Mouse (Mus musculus): ENCODE results near the gene Snrpb2.
A peak's percentile ranks its signal among the peaks of the same experiment; 100 is the strongest.

The Snrpb2 gene

DNA sequence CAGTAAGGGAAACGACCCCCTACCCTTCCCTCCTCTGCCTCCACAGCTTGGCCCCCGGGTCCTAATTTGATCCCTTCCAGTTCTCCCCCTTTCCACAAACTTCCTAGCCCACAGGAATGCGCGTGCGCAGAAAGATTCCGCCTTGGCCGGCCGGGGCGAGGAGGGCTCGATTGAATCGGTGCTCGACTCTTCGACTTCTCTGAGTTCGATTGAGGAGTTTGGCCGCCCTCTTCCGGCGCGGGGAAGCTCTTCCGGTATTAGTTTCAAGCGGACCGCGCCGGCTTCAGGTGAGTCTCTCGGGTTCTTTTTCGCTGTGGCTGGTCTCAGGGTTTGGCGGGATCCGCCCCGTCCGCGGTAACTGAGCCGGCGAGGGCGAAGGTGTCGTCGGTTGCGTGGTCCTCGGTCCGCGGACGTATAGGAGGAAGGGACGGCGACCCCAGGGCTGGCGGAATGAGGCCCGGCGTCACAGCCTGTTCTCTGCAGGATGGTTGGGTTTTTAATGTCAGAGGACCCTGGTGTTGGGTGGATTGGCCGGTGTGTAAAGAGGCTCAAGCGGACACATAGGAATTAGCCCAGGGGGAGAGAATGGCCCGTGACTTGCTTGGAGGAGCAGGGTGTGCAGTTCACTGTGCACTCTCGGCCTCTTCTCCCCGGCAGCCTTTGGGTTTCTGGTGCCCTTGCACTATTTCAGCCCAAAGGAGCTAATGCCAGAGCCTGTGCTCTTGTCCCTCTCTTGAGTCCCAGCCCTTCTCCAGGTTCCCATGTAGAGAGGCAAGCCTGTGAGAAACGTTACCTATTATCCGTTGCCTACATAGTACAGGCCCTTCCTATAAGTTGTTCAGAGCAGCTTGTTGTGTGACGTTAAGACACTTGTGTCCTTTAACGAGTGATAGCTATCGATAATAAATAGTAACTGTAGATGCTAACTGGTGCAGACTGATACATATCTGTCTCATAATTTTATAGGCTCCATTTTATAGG, at the start of gene Snrpb2:
Snrpb2 (plus strand) TSS at position 228 of the 981 bp plus-strand sequence.
- DNase-seq (ENCODE audit: low spot score in 2 of 2) = peak; percentile 80 to 90

DNA sequence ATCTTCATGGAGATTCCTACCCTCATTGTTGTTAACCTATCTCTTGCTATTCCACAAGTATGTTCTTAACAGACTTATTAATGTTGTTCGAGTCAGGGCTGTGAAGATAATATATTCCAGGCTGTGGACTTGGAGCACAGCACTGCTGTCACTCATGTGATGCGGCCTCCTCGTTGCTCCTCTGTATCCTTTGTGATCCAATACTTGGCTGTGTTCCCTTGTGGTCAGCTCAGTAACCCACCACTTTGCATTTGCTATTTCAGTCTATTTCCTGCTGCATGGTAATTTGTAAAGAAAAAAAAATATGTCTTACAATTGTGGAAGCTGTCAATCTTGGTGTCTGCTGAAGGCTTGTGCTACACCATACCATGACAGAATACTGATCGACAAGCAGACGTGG, 49.8 kb upstream of the Snrpb2 start:
- DNase-seq (ENCODE audit: low spot score in 2 of 2) = no peak

DNA sequence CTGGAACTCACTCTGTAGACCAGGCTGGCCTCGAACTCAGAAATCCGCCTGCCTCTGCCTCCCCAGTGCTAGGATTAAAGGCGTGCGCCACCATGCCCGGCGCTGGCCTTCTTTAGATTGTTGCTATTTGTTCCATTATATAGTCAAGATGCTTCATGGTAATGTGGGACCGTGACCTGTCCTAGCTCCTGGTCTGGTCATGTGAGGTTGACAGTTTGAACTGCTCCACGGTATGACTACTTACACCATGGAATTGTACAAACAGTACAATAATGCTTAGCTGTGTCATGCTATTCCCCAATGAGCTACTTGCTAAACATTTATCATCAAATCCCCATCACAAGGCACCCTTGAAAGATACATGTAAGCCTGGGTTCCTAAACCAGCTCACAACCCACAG, 44.8 kb upstream of the Snrpb2 start:
- no peak for DNase-seq (ENCODE audit: low spot score in 2 of 2)

DNA sequence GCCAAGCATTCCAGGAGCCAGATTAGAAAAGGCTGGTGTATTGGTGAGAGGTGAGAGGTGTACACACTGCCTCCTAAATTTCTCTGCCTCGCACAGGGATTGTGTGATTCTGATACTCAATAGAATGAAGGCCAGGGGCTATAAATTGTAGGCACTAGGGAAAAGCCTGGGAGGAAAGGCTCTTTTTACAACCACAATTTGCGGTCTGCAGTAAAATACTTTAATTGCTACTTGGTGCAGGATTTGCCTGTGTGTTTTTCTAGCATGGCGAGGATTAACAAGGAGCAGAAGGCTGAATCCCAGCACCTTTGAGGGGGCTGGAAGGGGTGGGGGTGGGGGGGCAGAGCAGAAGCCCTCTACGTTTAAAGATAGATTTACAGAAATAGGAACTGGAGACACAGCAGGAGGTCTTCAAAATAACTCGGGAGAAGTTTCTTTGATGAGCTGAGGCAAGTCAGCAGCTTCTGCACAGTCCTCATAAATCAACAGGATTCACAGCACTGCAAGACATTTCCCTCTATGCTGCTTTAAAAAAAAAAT, 44.2 kb upstream of the Snrpb2 start:
- DNase-seq (ENCODE audit: low spot score in 2 of 2) = no peak

DNA sequence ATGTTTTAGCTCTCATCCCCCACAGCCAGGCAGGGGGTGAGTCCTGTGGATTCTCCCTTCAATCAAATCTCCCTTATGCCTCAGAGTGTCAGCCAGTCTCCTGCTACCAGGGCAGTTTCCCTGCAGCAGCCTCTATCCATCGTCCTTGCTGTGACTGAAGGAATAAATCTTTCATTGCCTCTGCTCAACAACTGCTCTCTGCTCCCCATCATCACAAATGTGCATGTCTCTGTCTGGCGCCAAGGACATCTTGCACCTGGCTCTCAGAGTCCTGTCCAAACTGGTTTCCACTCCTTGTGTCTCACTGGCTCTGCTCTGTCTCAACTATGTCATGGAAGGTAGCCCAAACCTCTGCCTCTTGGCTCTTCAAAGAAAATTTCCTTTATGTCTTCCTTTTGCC, 43.1 kb upstream of the Snrpb2 start:
- no peak for DNase-seq (ENCODE audit: low spot score in 2 of 2)

DNA sequence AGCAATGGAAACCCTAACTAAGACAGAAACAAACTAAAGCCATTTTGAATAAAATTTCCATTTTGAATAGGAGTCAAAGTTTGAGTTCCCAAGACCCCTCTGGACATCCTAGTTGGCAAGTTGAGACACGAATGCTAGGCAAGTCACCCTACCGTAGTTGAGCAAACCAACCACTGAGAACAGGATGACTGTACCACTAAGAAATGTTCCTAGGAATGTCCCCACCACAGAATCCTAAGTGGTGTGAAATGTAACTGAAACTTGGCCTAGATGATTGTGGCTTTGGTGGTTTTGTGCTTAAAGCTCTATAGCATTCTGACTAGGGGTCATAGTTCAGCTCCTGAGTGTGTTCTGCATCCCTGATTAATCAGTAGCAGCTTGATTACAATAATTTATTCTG, 39.5 kb upstream of the Snrpb2 start:
- no peak for DNase-seq (ENCODE audit: low spot score in 2 of 2)

DNA sequence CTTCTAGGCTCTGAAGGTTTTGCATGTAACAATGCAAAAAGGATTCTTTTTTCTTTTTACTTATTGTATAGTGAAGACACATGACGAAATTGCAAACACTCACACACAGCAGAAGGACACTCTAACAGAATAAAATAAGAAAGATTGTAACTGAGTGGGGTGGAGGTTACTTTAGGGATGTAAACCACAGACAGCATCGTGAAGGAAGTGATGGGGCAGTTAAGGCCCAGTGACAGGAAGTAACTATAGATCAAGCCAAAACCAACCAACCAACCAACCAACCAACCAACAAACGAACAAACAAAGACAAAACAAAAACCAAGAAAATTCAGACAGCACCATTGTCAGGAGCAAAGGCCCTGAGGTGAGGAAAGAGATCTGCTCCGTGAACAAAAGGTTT, 38.6 kb upstream of the Snrpb2 start:
- DNase-seq (ENCODE audit: low spot score in 2 of 2) = no peak

DNA sequence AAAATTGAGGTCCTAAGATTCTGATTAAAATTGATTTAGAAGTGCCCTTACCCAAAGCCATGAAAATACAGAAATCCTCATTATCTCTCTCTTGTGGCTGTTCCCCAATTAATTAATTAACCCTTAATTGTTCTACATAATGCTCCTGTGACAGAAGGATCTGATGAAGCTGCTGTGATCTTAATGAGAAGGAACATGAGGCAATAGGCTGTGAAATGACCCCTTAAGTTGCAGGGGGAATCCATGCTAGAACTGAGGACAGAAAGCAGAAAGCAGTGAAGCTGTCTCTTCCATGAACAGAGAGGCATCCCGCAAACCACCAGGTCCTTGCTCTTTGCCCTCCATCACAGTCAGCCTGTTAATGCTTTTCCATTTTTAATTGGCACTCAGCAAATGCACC, 31.6 kb upstream of the Snrpb2 start:
- no peak for DNase-seq (ENCODE audit: low spot score in 2 of 2)

DNA sequence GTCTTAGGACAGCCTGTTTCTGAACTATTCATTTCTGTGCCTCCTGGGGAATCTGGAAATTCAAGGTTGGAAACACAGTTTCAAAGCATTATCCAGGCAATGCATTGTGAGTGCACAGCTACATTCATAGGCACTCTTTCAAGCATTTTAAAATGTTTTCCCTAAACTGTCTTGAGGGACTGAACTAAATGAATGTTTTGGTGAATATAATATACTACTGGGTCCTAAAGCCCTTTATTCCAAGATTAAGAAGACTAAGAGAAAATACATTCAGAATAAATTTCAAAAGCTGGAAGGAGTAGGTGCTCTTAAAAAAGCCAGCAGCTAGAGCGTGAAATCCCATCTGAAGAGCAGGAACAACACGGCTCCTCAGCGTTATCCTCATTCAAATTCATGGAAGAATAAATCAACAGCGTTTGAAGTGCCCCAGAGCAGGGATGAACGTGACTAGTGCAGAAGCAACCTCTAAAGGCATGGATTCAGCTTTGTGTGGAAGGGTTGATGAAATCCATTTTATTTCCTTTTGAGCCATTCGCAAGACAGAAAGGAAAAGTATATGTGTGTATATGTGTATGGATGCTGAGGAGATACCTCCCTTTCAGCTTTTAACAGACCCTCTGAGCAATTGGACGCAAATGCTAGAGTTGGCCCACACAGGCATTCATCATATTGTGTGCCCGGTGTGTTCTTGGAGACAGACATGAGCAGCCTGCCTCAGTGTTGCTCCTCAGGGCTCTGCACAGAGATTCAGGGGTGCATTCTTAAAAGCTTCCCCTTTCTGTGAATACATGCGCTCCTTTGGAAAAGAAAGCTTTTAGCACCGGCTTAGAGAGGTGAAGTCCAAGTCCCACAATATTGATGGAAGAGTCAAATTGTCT, 30.2 kb upstream of the Snrpb2 start:
- DNase-seq (ENCODE audit: low spot score in 2 of 2) = no peak

DNA sequence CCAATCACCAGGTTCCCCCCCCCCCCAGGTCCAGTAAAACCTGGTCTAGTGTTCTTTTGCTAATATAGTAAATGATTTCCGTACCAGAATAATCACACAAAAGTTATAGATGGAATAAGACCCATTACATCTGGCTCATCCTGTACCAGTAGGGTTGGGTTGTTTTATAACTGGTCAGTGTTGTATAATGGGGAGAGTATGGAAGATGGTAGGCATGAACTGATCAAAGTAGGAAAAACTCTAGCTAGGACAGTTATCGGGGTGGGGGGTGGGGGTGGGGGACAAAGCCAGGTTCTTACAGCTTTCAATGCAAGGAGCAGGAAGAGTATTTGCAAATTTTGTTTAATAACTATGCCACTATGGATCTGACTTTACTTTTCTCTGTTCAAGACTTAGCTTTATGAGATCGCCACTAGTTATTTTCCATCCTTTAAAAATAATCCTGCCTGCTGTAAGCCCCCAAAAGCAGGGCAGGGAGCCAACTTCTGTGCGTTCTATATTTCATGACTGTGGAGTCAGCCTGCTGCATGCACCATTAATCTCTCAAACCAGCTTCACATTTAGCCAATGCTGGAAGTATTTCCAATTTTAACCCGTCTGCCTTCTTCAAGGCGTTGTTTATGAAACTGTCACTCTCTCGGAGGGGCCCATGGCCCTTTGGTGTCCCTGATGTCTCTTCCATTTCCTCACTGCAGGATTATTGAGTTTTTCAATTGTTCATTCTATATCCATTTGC, 28.3 kb upstream of the Snrpb2 start:
- no peak for DNase-seq (ENCODE audit: low spot score in 2 of 2)

DNA sequence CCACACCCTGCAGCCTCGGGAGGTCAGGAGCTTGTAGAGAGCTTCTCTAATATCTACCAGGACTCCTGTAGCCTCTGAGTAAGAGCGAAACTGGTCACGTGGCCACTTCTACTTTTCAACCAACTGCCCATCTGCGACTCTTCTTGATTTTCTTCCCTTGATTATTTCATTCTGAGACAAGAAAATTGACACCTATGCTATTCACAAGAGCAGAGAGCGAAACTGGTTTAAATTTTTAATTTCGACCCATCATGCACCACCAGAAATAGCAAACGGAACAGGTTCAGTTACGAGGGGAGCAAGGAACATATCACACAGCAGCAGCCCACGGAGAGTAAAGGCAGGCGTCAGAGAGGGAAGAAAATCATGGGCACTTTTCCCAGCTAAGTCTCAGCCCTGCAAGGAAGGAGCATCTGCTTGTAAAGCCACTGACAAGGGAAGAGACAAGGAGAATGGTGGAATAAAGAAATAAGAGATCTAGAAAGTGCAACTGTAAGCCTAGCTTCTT, 27.7 kb upstream of the Snrpb2 start:
- DNase-seq (ENCODE audit: low spot score in 2 of 2) = no peak

DNA sequence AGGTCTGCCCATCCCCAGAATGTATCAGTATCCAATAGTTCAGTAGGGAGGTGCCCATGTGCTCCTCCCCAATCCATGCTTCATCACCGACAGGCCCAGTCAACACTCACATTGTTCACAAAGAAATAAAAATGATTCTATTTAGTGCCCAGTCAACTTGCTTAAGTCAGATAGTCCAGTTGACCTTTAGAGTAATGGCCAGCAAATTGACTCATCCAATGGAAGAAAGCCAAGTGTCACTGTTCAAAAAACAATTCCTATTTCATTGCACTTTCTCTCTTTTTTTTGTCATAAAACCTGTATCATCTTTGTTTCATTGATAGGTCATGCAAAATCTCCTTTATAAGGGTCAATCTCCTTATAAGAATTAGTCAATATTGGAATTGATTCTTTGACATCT, 21.2 kb upstream of the Snrpb2 start:
- DNase-seq (ENCODE audit: low spot score in 2 of 2) = no peak

DNA sequence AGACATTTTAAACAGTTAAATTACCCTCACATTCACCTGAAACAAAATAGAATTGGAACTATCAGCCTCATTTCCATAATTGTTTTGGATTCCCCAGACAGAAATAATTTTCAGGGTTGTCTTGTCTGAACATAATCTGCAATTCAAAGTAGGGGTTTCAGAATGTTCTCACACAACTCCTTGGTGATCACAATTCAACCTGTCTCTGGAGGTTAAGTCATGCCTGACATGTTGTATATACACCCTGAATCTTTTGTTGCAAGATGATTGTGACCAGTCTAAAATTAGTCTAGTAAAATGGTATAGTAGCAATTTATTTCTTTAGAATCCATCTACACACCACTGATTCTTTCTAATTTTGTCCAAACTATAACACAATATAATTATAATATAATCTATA, 7.6 kb upstream of the Snrpb2 start:
- no peak for DNase-seq (ENCODE audit: low spot score in 2 of 2)

DNA sequence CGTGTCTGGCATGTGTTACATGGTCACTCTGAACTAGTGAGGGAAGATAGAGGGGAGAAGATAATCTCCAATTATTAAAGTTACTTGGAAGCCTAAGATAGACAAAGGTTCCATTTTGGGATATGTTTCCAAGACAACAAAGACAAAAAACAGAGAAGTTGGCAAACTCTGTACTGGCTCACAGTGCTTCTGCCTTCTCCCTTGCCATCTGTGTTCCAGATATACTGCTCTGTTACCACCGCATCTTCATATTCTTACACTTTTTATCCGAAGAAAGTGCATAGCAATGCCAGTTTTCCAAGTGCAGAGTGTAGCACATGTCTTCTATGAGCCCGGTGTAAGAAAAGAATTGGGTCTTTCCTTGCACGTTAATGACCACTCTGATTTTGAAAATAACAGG, 6.1 kb upstream of the Snrpb2 start:
- no peak for DNase-seq (ENCODE audit: low spot score in 2 of 2)

DNA sequence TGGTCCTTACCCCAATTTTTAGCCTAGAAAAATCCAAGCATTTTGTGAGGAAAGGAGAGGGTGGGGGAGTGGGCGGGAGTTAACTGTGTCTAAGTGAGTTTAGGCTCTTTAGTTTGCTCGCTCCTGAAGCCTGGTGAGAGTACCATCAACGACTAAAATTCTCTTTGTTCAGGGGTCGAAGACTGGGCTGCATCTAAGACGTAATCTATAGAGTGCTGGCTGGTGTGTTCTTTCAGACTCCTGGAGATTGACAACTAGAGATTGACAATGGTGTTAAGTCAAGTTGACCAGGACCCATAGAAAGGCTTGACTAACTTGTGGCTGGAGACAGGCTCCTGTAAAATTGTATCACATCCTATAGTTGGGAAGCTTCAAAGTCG, 417 bp upstream of the Snrpb2 start:
- no peak for DNase-seq (ENCODE audit: low spot score in 2 of 2)

DNA sequence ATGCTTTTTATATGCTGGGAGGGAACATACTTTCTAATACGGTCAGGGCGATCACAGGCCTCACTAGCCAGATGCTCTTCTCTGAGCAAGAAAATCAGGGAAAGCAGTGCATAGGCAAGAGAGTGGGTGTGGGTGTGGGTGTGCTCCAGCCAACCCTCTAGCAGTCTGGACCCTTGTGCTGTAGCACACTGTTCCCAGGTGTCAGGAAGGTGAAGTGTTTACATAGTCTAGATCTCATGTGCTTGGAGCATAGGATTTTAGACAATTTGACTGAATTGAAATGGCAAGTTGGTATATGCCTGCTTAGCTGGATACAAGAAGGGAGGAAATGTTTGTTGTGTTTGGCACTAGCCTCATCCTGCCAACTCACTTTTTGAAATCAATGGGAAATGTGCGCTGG, 3.1 kb downstream of the Snrpb2 start:
- DNase-seq (ENCODE audit: low spot score in 2 of 2) = no peak

DNA sequence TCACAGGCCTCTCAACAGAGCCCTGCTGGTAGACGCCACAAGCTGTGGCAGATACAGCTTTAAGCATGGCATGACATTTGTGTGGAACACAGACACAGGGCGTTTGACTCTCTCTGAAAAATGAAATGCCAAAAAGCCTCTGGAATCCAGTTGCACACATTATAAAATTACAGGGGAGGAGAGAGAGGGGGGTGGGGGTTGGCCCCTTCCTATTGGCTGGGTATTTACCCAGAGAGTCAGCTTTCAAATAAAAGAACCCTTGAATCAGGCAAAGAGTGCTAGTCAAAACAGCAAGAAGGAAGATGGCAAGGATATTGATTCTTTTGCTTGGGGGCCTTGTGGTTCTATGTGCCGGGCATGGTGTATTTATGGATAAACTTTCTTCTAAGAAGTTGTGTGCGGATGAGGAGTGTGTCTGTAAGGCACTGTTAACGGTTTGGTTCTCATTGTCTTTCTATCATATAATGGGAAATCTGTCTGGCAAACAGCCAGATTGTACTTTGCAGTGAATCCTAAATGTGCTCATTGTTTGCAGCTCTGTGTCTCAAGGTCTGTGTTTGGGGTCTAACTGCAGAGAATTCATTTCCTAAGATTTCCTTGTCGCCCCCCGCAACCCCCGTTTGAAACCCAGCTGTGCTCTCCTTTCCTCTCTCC, 15.5 kb downstream of the Snrpb2 start, which contains the start of gene Otor:
Otor (plus strand) TSS at position 276 of the 654 bp plus-strand sequence.
- DNase-seq (ENCODE audit: low spot score in 2 of 2) = no peak

DNA sequence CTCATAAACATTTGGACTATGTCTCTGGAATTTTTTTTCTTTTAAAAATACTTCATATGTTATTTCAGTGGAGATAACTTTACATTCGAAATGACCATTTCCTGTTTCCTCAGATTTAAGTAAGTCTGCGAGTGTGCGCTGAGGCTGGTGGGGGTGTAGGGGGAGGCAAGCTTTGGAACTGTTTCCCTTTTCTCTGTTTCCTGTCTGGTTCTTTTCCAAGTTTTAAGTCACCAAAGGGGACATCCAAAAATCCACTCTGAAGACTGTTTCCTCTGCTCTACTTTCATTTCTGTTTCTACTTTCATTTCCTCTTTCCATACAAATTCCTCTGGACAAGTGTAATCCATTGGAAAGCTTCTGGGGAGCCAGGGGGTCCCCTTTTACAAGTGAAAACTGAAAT, 18.9 kb downstream of the Snrpb2 start:
- peak in 1 of 2 experiments; percentile 36 for DNase-seq (ENCODE audit: low spot score in 2 of 2)

DNA sequence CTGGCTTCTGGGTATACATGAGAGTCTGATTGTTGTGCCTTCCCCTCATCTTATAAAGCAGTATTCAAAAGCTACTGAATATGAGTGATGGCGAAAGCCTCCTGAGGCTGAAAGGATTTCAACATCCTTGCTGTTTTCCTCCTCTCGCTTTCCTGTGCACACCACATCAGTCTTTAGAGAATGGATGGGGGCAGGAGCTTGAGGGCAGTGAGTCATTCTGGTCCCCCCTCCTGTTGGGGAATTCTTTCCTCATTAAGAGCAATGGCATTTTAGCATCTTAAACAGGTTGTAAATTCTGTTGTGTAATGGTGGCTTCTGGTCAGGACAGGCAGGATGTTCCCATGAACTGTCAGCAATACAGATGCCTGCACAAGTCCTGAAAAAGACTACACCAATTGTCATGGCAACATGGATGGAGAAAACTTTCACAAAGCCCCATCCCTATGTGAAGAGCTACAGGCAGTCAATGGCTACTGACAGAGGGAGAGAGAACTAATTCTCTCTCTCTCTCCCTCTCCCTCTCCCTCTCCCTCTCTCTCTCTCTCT, 22.1 kb downstream of the Snrpb2 start:
- DNase-seq (ENCODE audit: low spot score in 2 of 2) = peak in 1 of 2 experiments; percentile 16

DNA sequence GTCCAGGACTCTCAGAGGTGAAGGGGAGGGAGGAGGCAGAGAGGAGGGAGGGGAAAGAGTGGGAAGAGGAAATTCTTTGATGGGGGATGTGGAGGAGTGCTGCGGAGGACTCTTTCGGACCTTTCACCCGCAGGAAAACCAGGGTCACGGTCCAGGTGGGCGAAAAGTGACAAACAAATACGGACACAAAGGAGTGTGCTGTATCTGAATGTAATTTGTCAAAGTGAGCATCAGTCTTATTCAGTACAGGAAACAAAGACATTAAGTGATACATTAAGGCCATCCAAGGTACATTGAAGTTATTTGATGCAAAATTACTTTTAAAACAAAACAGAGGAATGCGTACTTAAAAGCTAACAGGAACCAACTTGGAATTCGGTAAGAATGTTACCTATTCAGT, 27.0 kb downstream of the Snrpb2 start:
- no peak for DNase-seq (ENCODE audit: low spot score in 2 of 2)

DNA sequence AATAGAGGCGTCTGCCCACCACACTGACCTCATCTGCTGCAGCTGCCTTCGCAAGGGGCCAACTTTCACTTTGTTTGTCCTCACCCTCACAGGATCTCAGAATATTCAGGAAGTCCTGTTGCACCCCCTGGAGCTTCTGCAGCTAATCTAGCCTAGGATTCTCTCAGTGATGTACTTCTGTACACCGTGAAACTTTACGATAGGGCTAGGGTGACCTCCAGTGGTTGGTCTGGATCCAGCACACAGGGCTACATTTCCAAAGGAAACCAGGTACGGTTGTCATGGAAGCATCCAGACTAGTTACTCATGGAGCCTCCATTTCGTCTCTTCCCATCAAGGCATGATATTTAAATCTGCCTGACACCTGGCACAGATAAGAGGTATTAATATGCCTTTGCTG, 30.9 kb downstream of the Snrpb2 start:
- no peak for DNase-seq (ENCODE audit: low spot score in 2 of 2)

Data from spleen, postnatal 4 days (tissue).